Mouse (Mus musculus) forebrain, embryonic 14.5 days (tissue): ENCODE data around the gene Mpl. TPM values are rescaled to one million over a fixed set of nuclear protein-coding genes. Genes with fewer than 3 reads are reported as not detected.

Experiments
- ATAC-seq: fragments of 200-750 bp; cut with Nextera tagmentation; 2 replicates; pipeline ENCODE4 v1.8.0; 2017; ENCODE audit warnings: mild to moderate bottlenecking, moderate library complexity
- DNase-seq: peaks from one replicate; pipeline ENCODE4 v3.0.0-alpha.2; 2015; ENCODE audit warnings: low spot score
- H3K27ac ChIP-seq: fragments of 300-500 bp; sonication (generic); 2 replicates; pipeline ENCODE4 v1.5.1; 2014; ENCODE audit warnings: low read depth, mild to moderate bottlenecking, control low read depth, low read length, moderate library complexity
- H3K27me3 ChIP-seq: fragments of 300-500 bp; sonication (generic); replicated peaks from 2 replicates; pipeline ENCODE4 v1.6.1; 2014; ENCODE audit warnings: low read length, control low read depth, mixed read lengths; ENCODE audit not compliant: control insufficient read depth, insufficient read depth
- H3K36me3 ChIP-seq: fragments of 300-500 bp; sonication (generic); 2 replicates; pipeline ENCODE4 v1.6.1; 2014; ENCODE audit warnings: low read length, control low read depth; ENCODE audit not compliant: control insufficient read depth, insufficient read depth
- H3K4me1 ChIP-seq: fragments of 300-500 bp; sonication (generic); 2 replicates; pipeline ENCODE4 v1.6.1; 2014; ENCODE audit warnings: antibody characterized with exemption, low read length, control low read depth; ENCODE audit not compliant: control insufficient read depth, insufficient read depth
- H3K4me2 ChIP-seq: fragments of 300-500 bp; sonication (generic); 2 replicates; pipeline ENCODE4 v1.6.1; 2014; ENCODE audit warnings: mild to moderate bottlenecking, control low read depth, low read length
- H3K4me3 ChIP-seq: fragments of 300-500 bp; sonication (generic); 2 replicates; pipeline ENCODE4 v1.5.1; 2014; ENCODE audit warnings: low read depth, low read length, control low read depth
- H3K9ac ChIP-seq: fragments of 300-500 bp; sonication (generic); 2 replicates; pipeline ENCODE4 v1.6.1; 2014; ENCODE audit warnings: mild to moderate bottlenecking, low read length, control low read depth, moderate library complexity
- H3K9me3 ChIP-seq: fragments of 300-500 bp; sonication (generic); replicated peaks from 2 replicates; pipeline ENCODE4 v1.6.1; 2016; ENCODE audit warnings: low read length, control low read depth, mixed read lengths; ENCODE audit not compliant: control insufficient read depth
- WGBS: fragments of 180-500 bp; shearing (Covaris S2); extraction: QIAGEN DNeasy Blood & Tissue Kit; methylation state at CpG from one replicate; pipeline ENCODE4 v1.1.7; 2014; 5-methylcytosine and 5-hydroxymethylcytosine counted together
- polyA plus RNA-seq: library from polyadenylated mRNA; unstranded; fragments of >200 nt; fragmentation: Nextera tagmentation; extraction: Ambion mirVana; gene quantifications from 2 replicates; pipeline ENCODE4 v1.2.1, GENCODE M21; 2014

Gene Mpl
- polyA plus RNA-seq, 1 experiment from 2014 or later: 0.18 TPM

DNA sequence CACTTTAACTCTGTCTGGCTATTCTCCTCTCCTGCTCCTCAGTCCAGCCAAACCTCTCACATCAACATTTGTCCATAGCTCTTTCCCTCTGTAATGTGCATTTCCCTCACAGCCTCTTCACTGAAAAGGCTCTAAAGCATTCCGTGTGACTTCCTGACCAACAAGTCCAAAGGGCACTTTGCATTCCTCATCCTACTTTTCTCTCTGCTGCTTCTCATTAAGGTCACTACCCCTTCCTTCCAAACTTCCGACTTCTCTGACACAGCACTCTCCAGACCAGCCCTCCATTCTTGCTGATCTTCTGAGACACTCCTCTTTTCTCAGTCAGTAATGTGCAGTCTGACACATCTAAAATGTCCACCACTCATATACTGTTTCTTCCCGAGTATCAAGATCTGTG, 60.9 kb downstream of the Mpl start:
- 90% methylated on average over 3 of the region's 3 CpGs for WGBS
- Histone ChIP-seq H3K9me3 (no peaks in the 10 kb centered on the region), H3K27ac (no peak overlapping the region), H3K27me3 (no peaks in the 10 kb centered on the region), H3K4me2 (no peak overlapping the region), H3K9ac (no peak overlapping the region), H3K36me3 (peaks cover 98% of the 10 kb centered on the region), H3K4me1 (no peaks in the 10 kb centered on the region), H3K4me3 (no peak overlapping the region)
- ATAC-seq (no peak), DNase-seq (no peak)

DNA sequence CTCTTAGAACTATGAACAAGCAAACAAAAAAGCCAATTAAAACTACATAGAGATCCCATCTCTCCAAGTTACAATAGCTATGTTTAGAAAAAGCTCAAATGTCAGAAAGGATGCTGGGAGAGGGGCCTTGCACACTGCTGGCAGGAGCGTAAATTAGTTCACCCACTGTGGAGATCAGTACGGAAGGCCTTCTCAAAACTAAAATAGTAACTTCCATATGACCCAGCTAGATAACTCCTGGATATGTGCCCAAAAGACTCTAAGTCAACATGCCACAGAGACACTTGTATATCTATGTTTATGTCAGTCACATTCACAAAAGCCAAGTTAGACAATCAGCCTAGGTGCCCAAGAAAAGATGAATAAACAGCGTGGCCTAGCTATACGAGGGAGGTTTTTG, 62.0 kb downstream of the Mpl start:
- ATAC-seq: no peak
- 91% methylated on average over 4 of the region's 4 CpGs for WGBS
- Histone ChIP-seq H3K27ac (no peak overlapping the region), H3K4me1 (no peaks in the 10 kb centered on the region), H3K9me3 (no peaks in the 10 kb centered on the region), H3K4me3 (no peak overlapping the region), H3K9ac (no peak overlapping the region), H3K36me3 (peaks cover 98% of the 10 kb centered on the region), H3K4me2 (no peak overlapping the region), H3K27me3 (no peaks in the 10 kb centered on the region)
- DNase-seq: no peak

DNA sequence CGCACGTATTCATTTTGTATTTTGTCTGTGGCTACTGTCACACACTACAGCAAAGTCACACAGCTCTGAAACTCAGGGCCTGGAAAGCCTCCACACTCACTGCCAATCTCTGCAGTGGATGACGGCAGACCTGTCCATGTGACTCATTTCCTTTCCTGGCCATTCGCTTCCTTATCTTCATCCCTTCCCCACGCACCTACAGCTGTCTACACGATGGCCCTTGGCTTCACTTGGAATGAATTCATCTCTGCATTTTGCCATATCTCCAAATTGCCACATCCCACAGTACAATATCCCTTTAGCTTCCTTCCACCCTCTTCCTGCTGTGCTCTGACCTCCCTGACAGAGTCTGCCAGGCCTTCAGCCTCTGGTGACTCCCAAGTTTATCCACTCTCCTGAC, 62.8 kb downstream of the Mpl start:
- Histone ChIP-seq H3K27ac (no peak overlapping the region), H3K4me2 (no peak overlapping the region), H3K4me3 (no peak overlapping the region), H3K27me3 (no peaks in the 10 kb centered on the region), H3K9ac (no peak overlapping the region), H3K36me3 (peaks cover 98% of the 10 kb centered on the region), H3K9me3 (no peaks in the 10 kb centered on the region), H3K4me1 (no peaks in the 10 kb centered on the region)
- WGBS: 96% methylated on average over 6 of the region's 6 CpGs
- DNase-seq (no peak), ATAC-seq (no peak)

Other genes with a start within 250 kb of the Mpl start
- 42.0 and 50.2 TPM in 2 replicates for gene Ptprf, start 166.1 kb downstream of the Mpl start, polyA plus RNA-seq
- gene Szt2, start 48.2 kb downstream of the Mpl start, polyA plus RNA-seq: 8.0 and 10.0 TPM in 2 replicates
- gene Med8, start 48.2 kb downstream of the Mpl start, polyA plus RNA-seq: 119 TPM in 2 replicates
- gene Elovl1, start 29.4 kb downstream of the Mpl start, polyA plus RNA-seq: 26.1 and 28.9 TPM in 2 replicates
- gene Cdc20, start 20.2 kb downstream of the Mpl start, polyA plus RNA-seq: 116 and 151 TPM in 2 replicates
- gene Tie1, start 32.5 kb upstream of the Mpl start, polyA plus RNA-seq: 10.8 and 12.4 TPM in 2 replicates
- gene 2610528J11Rik, start 69.5 kb upstream of the Mpl start, polyA plus RNA-seq: not detected in 2 replicates
- gene Tmem125, start 86.5 kb upstream of the Mpl start, polyA plus RNA-seq: not detected in 2 replicates
- 0.81 and 0.91 TPM in 2 replicates for gene Cfap57, start 163.3 kb upstream of the Mpl start, polyA plus RNA-seq
- gene Ebna1bp2, start 163.3 kb upstream of the Mpl start, polyA plus RNA-seq: 167 and 176 TPM in 2 replicates
- not detected in 2 replicates for gene Olfr62, start 201.4 kb upstream of the Mpl start, polyA plus RNA-seq
- not detected in 2 replicates for gene Olfr1342, start 235.2 kb upstream of the Mpl start, polyA plus RNA-seq
- gene Olfr1341, start 246.0 kb upstream of the Mpl start, polyA plus RNA-seq: not detected in 2 replicates